Mouse (Mus musculus) bone marrow, adult 2 months (tissue): ENCODE results near the gene Prkag1.

Experiments
- CTCF ChIP-seq: fragments of 200-500 bp; IDR thresholded peaks from 2 replicates; pipeline ENCODE4 v1.5.1; 2011; ENCODE audit warnings: low read length, control low read depth; ENCODE audit not compliant: control insufficient read depth, insufficient read depth
- POLR2A ChIP-seq: fragments of 200-500 bp; IDR thresholded peaks from 2 replicates; pipeline ENCODE4 v1.6.1; 2011; ENCODE audit warnings: low read depth, mild to moderate bottlenecking, control low read depth, low read length, borderline replicate concordance; ENCODE audit not compliant: control insufficient read depth

DNA sequence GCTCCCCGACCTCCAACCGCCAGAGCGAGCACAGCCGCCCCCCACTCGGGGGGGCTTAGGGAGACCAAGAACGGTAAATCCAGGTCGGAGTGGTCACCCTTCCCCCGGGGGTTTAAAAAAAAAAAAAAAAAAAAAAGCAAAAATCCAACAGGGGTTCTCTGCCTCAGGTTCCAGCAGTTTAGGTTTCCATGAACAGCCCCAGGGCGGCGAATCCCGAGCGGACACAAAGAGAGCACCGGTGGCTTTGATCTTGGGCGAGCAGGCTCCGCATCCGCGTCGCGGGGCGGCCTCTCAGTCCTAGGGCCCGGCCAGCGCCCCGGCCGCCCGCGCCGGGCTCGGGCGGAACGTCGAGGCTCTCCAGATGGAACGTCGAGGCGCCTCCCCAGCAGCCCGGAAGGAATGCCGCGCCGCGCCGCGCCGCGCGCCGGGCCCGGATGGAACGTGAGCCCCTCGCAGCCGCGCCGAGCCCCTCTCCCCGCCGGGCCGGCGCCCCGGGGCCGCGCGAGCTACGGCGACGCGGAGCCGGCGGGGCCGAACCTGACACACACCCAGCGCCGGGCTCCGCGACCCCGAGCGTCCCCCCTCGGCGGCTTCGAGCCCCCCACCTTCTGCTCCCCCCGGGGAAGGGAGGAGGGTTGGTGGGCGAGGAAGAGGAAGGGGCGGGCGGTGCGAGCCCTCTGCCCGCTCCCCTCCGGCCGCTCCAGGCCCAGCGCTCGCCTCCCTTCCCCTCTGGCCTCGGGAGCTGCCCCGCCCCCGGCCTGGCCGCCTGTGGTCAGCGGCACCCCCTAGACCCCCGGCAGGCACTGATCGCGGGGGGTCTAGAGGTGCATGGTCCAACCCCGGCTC lies 40.0 kb upstream of the Prkag1 start, which contains the start of gene Kmt2d:
- TF ChIP-seq CTCF: no peak
- TF ChIP-seq POLR2A: no peak; the same call in 1 of the 2 replicates
